In the genomic region with DNA sequence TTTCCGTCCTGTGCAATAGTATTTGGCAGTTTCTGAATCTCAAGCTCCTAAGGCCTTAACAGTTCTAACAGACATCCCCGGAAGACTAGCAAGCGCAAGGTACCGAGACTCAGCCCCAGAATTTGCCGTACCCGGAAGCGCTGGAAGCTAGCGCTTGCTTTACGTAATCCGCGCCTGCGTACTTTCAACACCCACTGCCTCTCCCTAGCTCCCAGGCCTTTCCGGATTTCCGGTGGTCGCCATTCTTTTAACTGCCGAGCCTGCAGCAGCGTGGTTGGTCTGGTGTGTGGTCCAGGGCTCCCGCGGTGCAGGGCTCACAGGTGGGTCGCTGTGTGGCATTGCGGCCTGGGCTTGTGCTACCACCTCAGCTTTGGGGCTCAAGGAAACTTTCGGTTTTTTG, we compare ENCODE assay signal across 28 mouse cellular contexts. TPM values are rescaled to one million over a fixed set of nuclear protein-coding genes. Genes with fewer than 3 reads are reported as not detected.
DNase-seq lines count a peak whose midpoint lies in the region; ATAC-seq and TF ChIP-seq lines count a peak whose summit lies in the region.
"Had no signal": no experiment of that assay in that cellular context is flagged by ENCODE, and none has a peak within 500 bp of the region (broad histone marks: within the 10 kb centered on the region; RNA-seq: fewer than 3 reads in every experiment).

A gene (plus strand): TSS at position 222 of the 400 bp plus-strand sequence.

- TF ChIP-seq POLR2A in ES-Bruce4 (IDR thresholded peaks at IDR 0.05; ENCODE audit: insufficient read depth, low read length): no peak

- H3K36me3 ChIP-seq in ES-Bruce4 (ENCODE audit: control insufficient read depth, insufficient read depth, low read length, poor library complexity, severe bottlenecking): no peaks in the 10 kb centered on the region
- H3K36me3 ChIP-seq: hindbrain, embryonic 15.5 days; midbrain, embryonic 12.5 days had no signal

- H3K27ac ChIP-seq in ES-Bruce4 (ENCODE audit: insufficient read depth, low read length): no peak within 1 kb of the TSS
- H3K27ac ChIP-seq: hindbrain, embryonic 15.5 days; kidney, postnatal 0 days; midbrain, embryonic 12.5 days; stomach, postnatal 0 days had no signal

- H3K4me3 ChIP-seq in ES-Bruce4 (ENCODE audit: low read depth, low read length): peak within 1 kb of the TSS; percentile 41
- H3K4me3 ChIP-seq: erythroblast, embryonic 14.5 days; hindbrain, embryonic 15.5 days; midbrain, embryonic 12.5 days had no signal

- no peak for TF ChIP-seq CTCF in ES-Bruce4 (IDR thresholded peaks at IDR 0.05; ENCODE audit: low read depth, low read length)

- ATAC-seq in CD4-positive, CD25-positive, alpha-beta regulatory T cell, adult 4 months: no peak
- no peak for ATAC-seq in megakaryocyte, adult 5-6 weeks (ENCODE audit: poor library complexity, severe bottlenecking)
- ATAC-seq: activated CD4-positive, CD25-positive, alpha-beta regulatory T cell, adult 4 months; forebrain, embryonic 14.5 days had no signal

- DNase-seq in CD4-positive, CD25-positive, alpha-beta regulatory T cell, adult 2 months (ENCODE audit: low read depth, low spot score): peak; percentile 1
- DNase-seq in ZHBTc4 (ENCODE audit: low read depth, low spot score): peak; percentile 83
- peak; percentile 40 for DNase-seq in testis, postnatal 10 days (ENCODE audit: low spot score)
- no peak for DNase-seq in spleen, adult 12 weeks (ENCODE audit: low spot score)
- DNase-seq: adrenal gland, postnatal 14 days; cerebellum, adult 9-10 months; kidney, adult 2 months; left cerebral cortex, postnatal 4 days; lung, adult 18-20 months; lung, postnatal 10 days; thymus, postnatal 36 days had no signal

- TF ChIP-seq EP300 in ES-Bruce4 (IDR thresholded peaks at IDR 0.05; ENCODE audit: insufficient read depth, low read depth, low read length): no peak

- no peaks in the 10 kb centered on the region for H3K27me3 ChIP-seq in ES-Bruce4 (ENCODE audit: control insufficient read depth, insufficient read depth, low read length, poor library complexity, severe bottlenecking)
- H3K27me3 ChIP-seq: hindbrain, embryonic 15.5 days; midbrain, embryonic 12.5 days had no signal

- H3K9ac ChIP-seq in ES-Bruce4 (ENCODE audit: low read depth, poor library complexity, severe bottlenecking): no peak within 1 kb of the TSS
- H3K9ac ChIP-seq: hindbrain, embryonic 15.5 days; midbrain, embryonic 12.5 days had no signal

- H3K9me3 ChIP-seq in ES-Bruce4 (replicated peaks; ENCODE audit: control insufficient read depth, insufficient read depth, low read length, poor library complexity, severe bottlenecking): peaks cover 12% of the 10 kb centered on the region; the same call in 1 of the 2 replicates
- H3K9me3 ChIP-seq: hindbrain, embryonic 15.5 days; midbrain, embryonic 12.5 days had no signal

- H3K4me1 ChIP-seq in ES-Bruce4 (ENCODE audit: control insufficient read depth, insufficient read depth, low read length): no peaks in the 10 kb centered on the region
- H3K4me1 ChIP-seq: hindbrain, embryonic 15.5 days; midbrain, embryonic 12.5 days had no signal

RNA-seq across cellular contexts. Expression of the gene that starts here (rescaled TPM):
- 1 to 10 TPM; 1.5 to 2.1 TPM for polyA plus RNA-seq in CD4-positive, CD25-positive, alpha-beta regulatory T cell, adult 4 months (2017; shearing (Covaris generic))
- polyA plus RNA-seq in ES-Bruce4 (2011; ENCODE audit: insufficient read depth, insufficient read length, low read depth, missing spikeins): 9.1 and 12.9 TPM in 2 replicates
- 0.60 and 3.1 TPM in 2 replicates for total RNA-seq in megakaryocyte, adult 5-6 weeks (2015)
- total RNA-seq in megakaryocyte, adult 5-6 weeks (2017): 1.6 TPM in 1 of 2 replicates, not detected in the other
- total RNA-seq: adrenal gland, postnatal 14 days; common myeloid progenitor, adult 5-6 weeks; gastrocnemius, adult 8-10 months; layer of hippocampus, postnatal 10 days; left cerebral cortex, adult 8-10 months; left cerebral cortex, postnatal 4 days; neutrophil, adult 5-6 weeks had no signal
- polyA plus RNA-seq: forebrain, embryonic 14.5 days; hindbrain, embryonic 15.5 days; intestine, embryonic 14.5 days; kidney, adult 2 months; kidney, postnatal 0 days; small intestine, adult 2 months; stomach, postnatal 0 days had no signal
